Mouse (Mus musculus) C2C12 (cell line): ENCODE data around the gene Eif1ad. TPM values are rescaled to one million over a fixed set of nuclear protein-coding genes. Genes with fewer than 3 reads are reported as not detected.
A peak's percentile ranks its signal among the peaks of the same experiment; 100 is the strongest.

Experiments used
- H3K27me3 ChIP-seq: one replicate; pipeline ENCODE4 v1.6.1; 2011; ENCODE audit not compliant: control insufficient read depth, insufficient read depth, insufficient read length
- H3K36me3 ChIP-seq: one replicate; pipeline ENCODE4 v1.6.1; 2011; ENCODE audit not compliant: control insufficient read depth, insufficient read depth
- H3K4me3 ChIP-seq: one replicate; pipeline ENCODE4 v1.5.1; 2011; ENCODE audit warnings: mild to moderate bottlenecking, control low read depth; ENCODE audit not compliant: poor library complexity, insufficient read depth, severe bottlenecking
- H3K79me2 ChIP-seq: one replicate; pipeline ENCODE4 v1.6.1; 2011; ENCODE audit not compliant: control insufficient read depth, insufficient read depth
- H3K79me3 ChIP-seq: one replicate; pipeline ENCODE4 v1.6.1; 2011; ENCODE audit warnings: low read depth, control low read depth
- H3ac ChIP-seq: one replicate; pipeline ENCODE3; 2011; ENCODE audit warnings: low read depth; ENCODE audit not compliant: control insufficient read depth, insufficient read length
- CEBPB ChIP-seq: IDR thresholded peaks from one replicate; pipeline ENCODE4 v1.6.1; 2011; ENCODE audit warnings: low read depth, mild to moderate bottlenecking, control low read depth, moderate library complexity
- CTCF ChIP-seq: IDR thresholded peaks from one replicate; pipeline ENCODE4 v1.5.1; 2011; ENCODE audit not compliant: control insufficient read depth, insufficient read depth, insufficient read length
- FOSL1 ChIP-seq: IDR thresholded peaks from one replicate; pipeline ENCODE4 v1.8.0; 2011; ENCODE audit warnings: mild to moderate bottlenecking, low read length; ENCODE audit not compliant: poor library complexity, insufficient read depth, severe bottlenecking
- MAX ChIP-seq: IDR thresholded peaks from one replicate; pipeline ENCODE4 v1.6.1; 2011; ENCODE audit warnings: mild to moderate bottlenecking, control low read depth
- MYOD1 ChIP-seq: IDR thresholded peaks from one replicate; pipeline ENCODE4 v1.6.1; 2011; ENCODE audit warnings: low read depth; ENCODE audit not compliant: control insufficient read depth, insufficient read length
- MYOG ChIP-seq: IDR thresholded peaks from one replicate; pipeline ENCODE4 v1.6.1; 2011; ENCODE audit not compliant: control insufficient read depth, insufficient read length; ENCODE audit errors: extremely low read depth
- USF1 ChIP-seq: IDR thresholded peaks from one replicate; pipeline ENCODE4 v1.6.1; 2011; ENCODE audit warnings: low read depth, mild to moderate bottlenecking, control low read depth, moderate library complexity
- long read RNA-seq, 2 experiments: library from polyadenylated mRNA; unstranded; transcript quantifications; one replicate each; pipeline ENCODE4 v2.0.0; 2019 to 2020
- polyA plus RNA-seq: library from polyadenylated mRNA; unstranded; fragments of >200 nt; fragmentation: generic; extraction: Trizol; gene quantifications from one replicate; pipeline ENCODE4 v1.2.1, GENCODE M21; 2012; ENCODE audit warnings: missing spikeins

The Eif1ad gene
- polyA plus RNA-seq = 48.5 TPM
- long read RNA-seq, experiment 1, transcript Eif1ad-201 (6 exons, 2,556 nt) = major isoform, 50 of 65 reads
- long read RNA-seq, experiment 1, partial matches to known transcripts = 7 of 65 reads
- long read RNA-seq, experiment 1, other reads (novel, unspliced or antisense) = 8 of 65 reads
- long read RNA-seq, experiment 2, transcript Eif1ad-201 (6 exons, 2,556 nt) = major isoform, 74 of 82 reads
- long read RNA-seq, experiment 2, partial matches to known transcripts = 0 of 82 reads
- long read RNA-seq, experiment 2, other reads (novel, unspliced or antisense) = 8 of 82 reads

GRCm38 (mm10) chr19:5366175-5367052, at the start of gene Eif1ad:
Gene Eif1ad, plus strand, starts transcription at chr19:5366741.
- Histone ChIP-seq H3ac (peak within 1 kb of the TSS; percentile 87), H3K27me3 (no peaks in the 10 kb centered on the region), H3K4me3 (peak within 1 kb of the TSS; percentile 100), H3K79me2 (peaks cover 79% of the 10 kb centered on the region), H3K36me3 (peaks cover 57% of the 10 kb centered on the region), H3K79me3 (peaks cover 49% of the 10 kb centered on the region)
- TF ChIP-seq CEBPB (no peak), MYOG (no peak), MYOD1 (no peak), FOSL1 (no peak), CTCF (peak; percentile 14), USF1 (peak; percentile 12), MAX (peak; percentile 95)

GRCm38 (mm10) chr19:5323801-5324200, 42.7 kb upstream of the Eif1ad start:
- Histone ChIP-seq H3K79me3 (no peaks in the 10 kb centered on the region), H3K27me3 (no peaks in the 10 kb centered on the region), H3K4me3 (no peak overlapping the region), H3K79me2 (no peaks in the 10 kb centered on the region), H3K36me3 (no peaks in the 10 kb centered on the region), H3ac (no peak overlapping the region)
- TF ChIP-seq CEBPB (no peak), CTCF (no peak), USF1 (no peak), MAX (no peak), MYOD1 (no peak), MYOG (no peak)

- Histone ChIP-seq H3ac (no peak overlapping the region), H3K4me3 (no peak overlapping the region), H3K79me3 (no peaks in the 10 kb centered on the region), H3K27me3 (no peaks in the 10 kb centered on the region), H3K79me2 (no peaks in the 10 kb centered on the region), H3K36me3 (no peaks in the 10 kb centered on the region)
- no peak for TF ChIP-seq USF1
- TF ChIP-seq CTCF = no peak
- TF ChIP-seq CEBPB = no peak
- TF ChIP-seq FOSL1 = no peak
- no peak for TF ChIP-seq MAX
- no peak for TF ChIP-seq MYOD1
- no peak for TF ChIP-seq MYOG
These were observed 38.6 kb upstream of the Eif1ad start for GRCm38 (mm10) chr19:5327970-5328369.

GRCm38 (mm10) chr19:5334741-5335140, 31.8 kb upstream of the Eif1ad start:
- Histone ChIP-seq H3K79me3 (no peaks in the 10 kb centered on the region), H3K4me3 (no peak overlapping the region), H3K79me2 (no peaks in the 10 kb centered on the region), H3ac (no peak overlapping the region), H3K27me3 (no peaks in the 10 kb centered on the region), H3K36me3 (no peaks in the 10 kb centered on the region)
- no peak for TF ChIP-seq CEBPB
- no peak for TF ChIP-seq CTCF
- TF ChIP-seq MYOD1 = no peak

- Histone ChIP-seq H3K4me3 (no peak within 1 kb of the TSS), H3ac (no peak within 1 kb of the TSS)
These were observed 31.1 kb upstream of the Eif1ad start, which contains the start of gene Catsper1 for GRCm38 (mm10) chr19:5335441-5335840. Gene Catsper1, plus strand, starts transcription at chr19:5335741.

More at GRCm38 (mm10) chr19:5335441-5335840, 31.1 kb upstream of the Eif1ad start, which contains the start of gene Catsper1:
- TF ChIP-seq MYOD1 (no peak), MYOG (no peak), CEBPB (no peak), USF1 (no peak), FOSL1 (no peak), CTCF (no peak), MAX (no peak)
- H3K79me3 ChIP-seq = no peaks in the 10 kb centered on the region
- H3K27me3 ChIP-seq = no peaks in the 10 kb centered on the region
- H3K36me3 ChIP-seq = no peaks in the 10 kb centered on the region
- no peaks in the 10 kb centered on the region for H3K79me2 ChIP-seq
